Mouse (Mus musculus): ENCODE results near the gene Timm9. TPM values are rescaled to one million over a fixed set of nuclear protein-coding genes. Genes with fewer than 3 reads are reported as not detected.

Timm9 gene
- polyA plus RNA-seq, 1 experiment from 2014 or later, result 89.4 TPM

DNA sequence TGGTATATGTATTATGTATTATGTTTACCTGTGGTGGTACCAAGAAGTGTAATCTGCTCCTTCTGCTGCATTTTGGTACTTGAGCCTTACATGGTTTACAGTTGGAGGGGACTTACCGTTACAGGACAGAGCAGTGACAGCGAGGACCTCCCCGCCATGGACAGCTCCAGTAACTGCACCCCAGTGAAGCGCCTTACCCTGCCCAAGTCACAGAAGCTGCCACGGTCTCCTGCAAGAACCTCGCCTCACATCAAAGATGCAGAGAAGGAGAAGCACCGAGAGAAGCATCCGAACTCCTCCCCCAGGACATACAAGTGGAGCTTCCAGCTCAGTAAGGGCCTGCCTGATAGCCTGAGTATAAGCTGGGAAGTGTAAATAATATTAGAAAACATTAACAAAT lies 50.2 kb downstream of the Timm9 start:
- Histone ChIP-seq H3K4me2 (replicated peaks) (no peak overlapping the region), H3K9me3 (no peaks in the 10 kb centered on the region), H3K36me3 (peaks cover 25% of the 10 kb centered on the region), H3K27ac (replicated peaks) (no peak overlapping the region), H3K4me1 (no peaks in the 10 kb centered on the region), H3K4me3 (no peak overlapping the region), H3K27me3 (no peaks in the 10 kb centered on the region), H3K9ac (replicated peaks) (no peak overlapping the region)
- ATAC-seq (replicated peaks), result no peak
- WGBS, result 90% methylated on average over 8 of the region's 8 CpGs

Other genes starting within 250 kb of the Timm9 start
- gene Actr10, start 198.8 kb downstream of the Timm9 start, polyA plus RNA-seq (2015; fragmentation: Nextera tagmentation; extraction: Ambion mirVana), result 223 and 242 TPM in 2 replicates
- gene Psma3, start 162.1 kb downstream of the Timm9 start, polyA plus RNA-seq (2015; fragmentation: Nextera tagmentation; extraction: Ambion mirVana), result 550 and 556 TPM in 2 replicates
- 50.3 and 57.1 TPM in 2 replicates for gene Arid4a, start 120.7 kb downstream of the Timm9 start, polyA plus RNA-seq (2015; fragmentation: Nextera tagmentation; extraction: Ambion mirVana)
- gene Tomm20l, start 25.3 kb downstream of the Timm9 start, polyA plus RNA-seq (2015; fragmentation: Nextera tagmentation; extraction: Ambion mirVana), result not detected in 2 replicates
- 20.4 and 22.3 TPM in 2 replicates for gene 2700049A03Rik, start 164 bp upstream of the Timm9 start, polyA plus RNA-seq (2015; fragmentation: Nextera tagmentation; extraction: Ambion mirVana)
- 38.7 and 42.1 TPM in 2 replicates for gene Dact1, start 173.2 kb upstream of the Timm9 start, polyA plus RNA-seq (2015; fragmentation: Nextera tagmentation; extraction: Ambion mirVana)